Mouse (Mus musculus) G1E (cell line): ENCODE results near the gene Lexm.

Experiments
- CTCF ChIP-seq: IDR thresholded peaks from 2 replicates; pipeline ENCODE4 v1.5.1; 2012; ENCODE audit warnings: low read depth, low read length, inconsistent platforms, mixed read lengths
- GATA1 ChIP-seq: IDR thresholded peaks from 2 replicates; pipeline ENCODE4 v1.6.1; 2012; ENCODE audit warnings: borderline replicate concordance, low read length, inconsistent platforms, mixed read lengths
- GATA2 ChIP-seq: IDR thresholded peaks from 2 replicates; pipeline ENCODE4 v1.6.1; 2012; ENCODE audit warnings: low read depth, low read length, inconsistent platforms, borderline replicate concordance
- TAL1 ChIP-seq: conservative IDR thresholded peaks from 2 replicates; pipeline ENCODE4 v1.6.1; 2012; ENCODE audit warnings: low read depth, low read length, inconsistent platforms, mixed read lengths

DNA sequence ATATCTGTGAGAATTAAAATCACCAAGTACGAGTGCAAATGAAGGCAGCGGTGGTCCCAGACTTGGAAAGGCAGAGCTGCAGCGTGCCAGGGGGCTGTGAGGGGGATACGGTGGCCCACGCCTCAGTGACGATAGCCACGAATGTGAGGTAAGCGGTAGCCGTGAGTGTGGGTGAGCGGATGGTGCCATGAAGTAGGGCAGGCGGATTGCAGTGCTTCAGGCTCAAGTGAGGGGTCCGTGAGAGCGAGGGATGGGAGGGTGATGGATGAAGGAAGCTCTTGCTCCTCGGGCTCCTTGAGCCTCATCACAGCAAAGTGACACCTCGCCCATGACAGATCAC is 35.2 kb downstream of the Lexm start:
- TF ChIP-seq CTCF (no peak), GATA1 (no peak), TAL1 (no peak), GATA2 (no peak)
